11 mouse cellular contexts compared by ENCODE assay signal in genomic region chr8:27626133-27626532, GRCm38 (mm10).
DNase-seq lines count a peak whose midpoint lies in the region; ATAC-seq lines count a peak whose summit lies in the region.
"Had no signal": no experiment of that assay in that cellular context is flagged by ENCODE, and none has a peak within 500 bp of the region (broad histone marks: within the 10 kb centered on the region; RNA-seq: fewer than 3 reads in every experiment).

No protein-coding gene starts in this region.

- no peak overlapping the region for H3K4me3 ChIP-seq in neural tube, embryonic 13.5 days
- no peak overlapping the region for H3K4me3 ChIP-seq in neural tube, embryonic 15.5 days (replicated peaks)
- H3K4me3 ChIP-seq: lung, embryonic 15.5 days had no signal

- 0 out of 2 replicates have a peak, but pooled peaks have one; percentile 47 for ATAC-seq in neural tube, embryonic 13.5 days (ENCODE audit: low read depth)
- no peak for ATAC-seq in neural tube, embryonic 15.5 days (ENCODE audit: low FRiP score)
- ATAC-seq in megakaryocyte-erythroid progenitor cell, adult 5-6 weeks (replicated peaks; ENCODE audit: low FRiP score, low TSS enrichment, poor library complexity, severe bottlenecking) = no peak

- intact Hi-C loops in left cerebral cortex, postnatal 25 days (cut with DNase I) = loop anchor here (5.0 to 10.0 kb wide), 2 partner anchors 264 to 421 kb away; no protein-coding TSS in a partner anchor
- intact Hi-C loops in heart, postnatal 10 days (cut with DNase I) = no loop called here

- no peak overlapping the region for H3K4me2 ChIP-seq in neural tube, embryonic 13.5 days
- no peak overlapping the region for H3K4me2 ChIP-seq in neural tube, embryonic 15.5 days
- H3K4me2 ChIP-seq: lung, embryonic 15.5 days had no signal

- WGBS in neural tube, embryonic 13.5 days = 80% methylated on average over 3 of the region's 3 CpGs
- WGBS in neural tube, embryonic 15.5 days = 84% methylated on average over 3 of the region's 3 CpGs

- H3K27me3 ChIP-seq in neural tube, embryonic 13.5 days = no peaks in the 10 kb centered on the region
- no peaks in the 10 kb centered on the region for H3K27me3 ChIP-seq in neural tube, embryonic 15.5 days (replicated peaks)
- H3K27me3 ChIP-seq: lung, embryonic 15.5 days had no signal

- H3K9me3 ChIP-seq in neural tube, embryonic 13.5 days = no peaks in the 10 kb centered on the region
- no peaks in the 10 kb centered on the region for H3K9me3 ChIP-seq in neural tube, embryonic 15.5 days (replicated peaks)
- H3K9me3 ChIP-seq: lung, embryonic 15.5 days had no signal

- no peaks in the 10 kb centered on the region for H3K36me3 ChIP-seq in neural tube, embryonic 13.5 days
- H3K36me3 ChIP-seq in neural tube, embryonic 15.5 days = no peaks in the 10 kb centered on the region
- H3K36me3 ChIP-seq: lung, embryonic 15.5 days had no signal

- no peak overlapping the region for H3K9ac ChIP-seq in neural tube, embryonic 13.5 days
- no peak overlapping the region for H3K9ac ChIP-seq in neural tube, embryonic 15.5 days (replicated peaks)
- H3K9ac ChIP-seq: lung, embryonic 15.5 days had no signal

- no peaks in the 10 kb centered on the region for H3K4me1 ChIP-seq in neural tube, embryonic 13.5 days (replicated peaks)
- no peaks in the 10 kb centered on the region for H3K4me1 ChIP-seq in neural tube, embryonic 15.5 days
- H3K4me1 ChIP-seq: lung, embryonic 15.5 days had no signal

- DNase-seq in frontal cortex, postnatal 36 days (ENCODE audit: low spot score in 2 of 2) = peak; percentile 11 to 54
- DNase-seq in left cerebral cortex, postnatal 25 days (ENCODE audit: low spot score in 2 of 2) = peak; percentile 23 to 66
- DNase-seq in testis, postnatal 14 days (ENCODE audit: low spot score) = peak; percentile 4
- DNase-seq in heart, postnatal 10 days = no peak
- no peak for DNase-seq in adipocyte (ENCODE audit: low spot score)
- DNase-seq: adrenal gland, postnatal 25 days; cerebellum, postnatal 36 days had no signal

- no peak overlapping the region for H3K27ac ChIP-seq in neural tube, embryonic 13.5 days (replicated peaks)
- no peak overlapping the region for H3K27ac ChIP-seq in neural tube, embryonic 15.5 days (replicated peaks)
- H3K27ac ChIP-seq: lung, embryonic 15.5 days had no signal

Comparison
In these comparisons a context has a peak if more than half of its experiments do, and no peak if none do; other contexts are left out.
1. DNase-seq: peak in frontal cortex, postnatal 36 days (2 of 2), left cerebral cortex, postnatal 25 days (2 of 2) and testis, postnatal 14 days (single experiment); none in heart, postnatal 10 days (0 of 2) and adipocyte (single experiment).